Mouse (Mus musculus) c-Kit-negative CD71-positive TER-119-positive erythroid progenitor cells, embryonic 14.5 days (primary cell): ENCODE measurements around the gene Hpdl.
A peak's percentile ranks its signal among the peaks of the same experiment; 100 is the strongest.

Experiments used
- DNase-seq: peaks from one replicate; pipeline ENCODE4 v3.0.0-alpha.2; 2013; ENCODE audit warnings: low read depth, low spot score

Gene Hpdl

GRCm38 (mm10) chr4:116799901-116800300, 21.6 kb downstream of the Hpdl start:
- DNase-seq: no peak

GRCm38 (mm10) chr4:116796442-116797110, 24.9 kb downstream of the Hpdl start:
- DNase-seq: no peak

GRCm38 (mm10) chr4:116794273-116794672, 27.2 kb downstream of the Hpdl start:
- no peak for DNase-seq

- no peak for DNase-seq
Measured at GRCm38 (mm10) chr4:116792453-116792852, 29.1 kb downstream of the Hpdl start.

- DNase-seq: peak; percentile 59
Measured at GRCm38 (mm10) chr4:116788956-116789355, 32.6 kb downstream of the Hpdl start.

GRCm38 (mm10) chr4:116787985-116788760, 33.3 kb downstream of the Hpdl start:
- DNase-seq: no peak

GRCm38 (mm10) chr4:116786587-116786986, 34.9 kb downstream of the Hpdl start:
- no peak for DNase-seq

- DNase-seq: no peak
Measured at GRCm38 (mm10) chr4:116782171-116782570, 39.3 kb downstream of the Hpdl start.

- DNase-seq: no peak
Measured at GRCm38 (mm10) chr4:116781366-116781765, 40.1 kb downstream of the Hpdl start.

- no peak for DNase-seq
Measured at GRCm38 (mm10) chr4:116780541-116780940, 41.0 kb downstream of the Hpdl start.

- no peak for DNase-seq
Measured at GRCm38 (mm10) chr4:116777079-116777478, 44.4 kb downstream of the Hpdl start.

GRCm38 (mm10) chr4:116776391-116776790, 45.1 kb downstream of the Hpdl start:
- DNase-seq: no peak
